Mouse (Mus musculus) liver, embryonic 11.5 days (tissue): ENCODE results near the gene Mdga1. TPM values are rescaled to one million over a fixed set of nuclear protein-coding genes. Genes with fewer than 3 reads are reported as not detected.

Experiments
- ATAC-seq: fragments of 200-750 bp; cut with Nextera tagmentation; replicated peaks from 2 replicates; pipeline ENCODE4 v1.8.0; 2017; ENCODE audit warnings: moderate number of reproducible peaks, mild to moderate bottlenecking, moderate TSS enrichment, moderate library complexity; ENCODE audit not compliant: low FRiP score
- DNase-seq: peaks from one replicate; pipeline ENCODE4 v3.0.0-alpha.2; 2017; ENCODE audit warnings: low spot score
- H3K27ac ChIP-seq: fragments of 300-500 bp; sonication (generic); 2 replicates; pipeline ENCODE4 v1.5.1; 2014; ENCODE audit warnings: mild to moderate bottlenecking, low read depth, low read length, control low read depth
- H3K27me3 ChIP-seq: fragments of 300-500 bp; sonication (generic); replicated peaks from 2 replicates; pipeline ENCODE4 v1.6.1; 2014; ENCODE audit warnings: low read length, mixed read lengths; ENCODE audit not compliant: control insufficient read depth, insufficient read depth
- H3K36me3 ChIP-seq: fragments of 300-500 bp; sonication (generic); 2 replicates; pipeline ENCODE4 v1.6.1; 2014; ENCODE audit warnings: mild to moderate bottlenecking, low read length, moderate library complexity, mixed read lengths; ENCODE audit not compliant: control insufficient read depth, insufficient read depth
- H3K4me1 ChIP-seq: fragments of 300-500 bp; sonication (generic); replicated peaks from 2 replicates; pipeline ENCODE4 v1.6.1; 2014; ENCODE audit warnings: low read length, mixed read lengths; ENCODE audit not compliant: control insufficient read depth, insufficient read depth
- H3K4me2 ChIP-seq: fragments of 300-500 bp; sonication (generic); 2 replicates; pipeline ENCODE4 v1.6.1; 2014; ENCODE audit warnings: mild to moderate bottlenecking, control low read depth, moderate library complexity
- H3K4me3 ChIP-seq: fragments of 300-500 bp; sonication (generic); 2 replicates; pipeline ENCODE4 v1.5.1; 2014; ENCODE audit warnings: low read depth, low read length, control low read depth
- H3K9ac ChIP-seq: fragments of 300-500 bp; sonication (generic); 2 replicates; pipeline ENCODE4 v1.6.1; 2014; ENCODE audit warnings: low read depth, low read length, control low read depth
- H3K9me3 ChIP-seq: fragments of 300-500 bp; sonication (generic); 2 replicates; pipeline ENCODE4 v1.6.1; 2016; ENCODE audit warnings: low read length, inconsistent platforms, mixed read lengths; ENCODE audit not compliant: control insufficient read depth
- WGBS: fragments of 180-500 bp; shearing (Covaris S2); extraction: QIAGEN DNeasy Blood & Tissue Kit; methylation state at CpG from one replicate; pipeline ENCODE4 v1.1.7; 2014; 5-methylcytosine and 5-hydroxymethylcytosine counted together
- polyA plus RNA-seq: library from polyadenylated mRNA; unstranded; fragments of >200 nt; fragmentation: Nextera tagmentation; extraction: Ambion mirVana; gene quantifications from 2 replicates; pipeline ENCODE4 v1.2.1, GENCODE M21; 2014

Gene Mdga1
- polyA plus RNA-seq, 1 experiment from 2014 or later = 1.7 TPM

DNA sequence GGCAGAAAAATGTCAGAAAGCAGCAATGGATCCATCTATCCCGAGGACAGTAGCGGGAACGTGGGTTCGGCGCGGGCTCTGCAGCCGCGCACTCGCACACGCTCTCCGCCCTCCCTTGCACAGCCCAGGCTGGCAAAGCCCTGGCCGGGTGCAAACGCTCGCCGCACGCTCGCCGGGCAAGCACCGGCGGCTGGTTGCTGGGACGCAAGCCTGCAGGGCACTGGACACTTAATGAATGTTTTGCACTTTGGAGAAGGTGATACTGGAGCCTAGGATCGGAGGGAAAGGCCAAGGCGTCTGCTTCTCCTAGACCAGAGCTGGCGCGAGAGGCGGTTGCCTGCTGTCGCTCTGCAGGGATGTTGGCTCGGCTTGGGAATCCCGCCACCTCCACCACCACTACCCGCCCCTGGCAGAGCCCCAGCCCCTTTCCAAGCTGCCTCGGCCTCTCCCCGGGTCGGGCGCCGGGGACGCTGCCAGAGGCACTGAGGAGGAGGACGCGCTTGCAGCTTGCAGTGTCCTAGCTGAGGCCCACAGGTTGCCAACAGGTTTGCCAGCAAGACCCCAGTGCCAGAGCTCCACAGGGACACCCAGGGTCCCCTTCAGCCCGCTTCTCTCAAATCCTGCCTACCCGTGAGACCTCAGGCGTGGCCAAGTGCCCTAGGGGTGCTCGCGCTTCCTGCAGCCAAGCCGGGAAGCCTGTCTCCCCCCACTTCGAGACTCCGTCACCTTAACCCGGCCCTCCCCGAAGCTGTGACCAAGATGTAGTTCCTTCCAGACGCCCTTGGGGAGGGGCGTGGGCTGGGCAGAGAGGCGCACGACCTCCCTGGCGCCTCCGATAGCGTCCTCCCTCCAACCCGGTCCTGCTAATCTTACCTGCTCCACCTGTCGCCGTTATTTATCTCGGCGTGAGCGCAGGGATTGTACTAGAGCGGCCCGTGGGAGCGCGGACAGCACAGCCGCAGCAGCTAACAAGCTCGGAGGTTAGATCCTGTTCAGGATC, 80.6 kb downstream of the Mdga1 start:
- ATAC-seq = peak; percentile 79

GRCm38 (mm10) chr17:29887881-29888826, 81.7 kb downstream of the Mdga1 start:
- Histone ChIP-seq H3K4me1 (peaks cover 34% of the 10 kb centered on the region), H3K4me2 (peak overlapping the region; percentile 100)

More for the DNA sequence above, 80.6 kb downstream of the Mdga1 start:
- peaks cover 76% of the 10 kb centered on the region for H3K27me3 ChIP-seq
- peak overlapping the region; percentile 70 for H3K4me3 ChIP-seq
- H3K4me1 ChIP-seq = peaks cover 34% of the 10 kb centered on the region
- DNase-seq = peak; percentile 77
- no peaks in the 10 kb centered on the region for H3K9me3 ChIP-seq
- no peak overlapping the region; the same call in 1 of the 2 replicates for H3K27ac ChIP-seq
- under 1% methylated on average over 67 of the region's 67 CpGs for WGBS
- peak overlapping the region; percentile 61 for H3K9ac ChIP-seq
- no peaks in the 10 kb centered on the region for H3K36me3 ChIP-seq
- peak overlapping the region; percentile 100 for H3K4me2 ChIP-seq

DNA sequence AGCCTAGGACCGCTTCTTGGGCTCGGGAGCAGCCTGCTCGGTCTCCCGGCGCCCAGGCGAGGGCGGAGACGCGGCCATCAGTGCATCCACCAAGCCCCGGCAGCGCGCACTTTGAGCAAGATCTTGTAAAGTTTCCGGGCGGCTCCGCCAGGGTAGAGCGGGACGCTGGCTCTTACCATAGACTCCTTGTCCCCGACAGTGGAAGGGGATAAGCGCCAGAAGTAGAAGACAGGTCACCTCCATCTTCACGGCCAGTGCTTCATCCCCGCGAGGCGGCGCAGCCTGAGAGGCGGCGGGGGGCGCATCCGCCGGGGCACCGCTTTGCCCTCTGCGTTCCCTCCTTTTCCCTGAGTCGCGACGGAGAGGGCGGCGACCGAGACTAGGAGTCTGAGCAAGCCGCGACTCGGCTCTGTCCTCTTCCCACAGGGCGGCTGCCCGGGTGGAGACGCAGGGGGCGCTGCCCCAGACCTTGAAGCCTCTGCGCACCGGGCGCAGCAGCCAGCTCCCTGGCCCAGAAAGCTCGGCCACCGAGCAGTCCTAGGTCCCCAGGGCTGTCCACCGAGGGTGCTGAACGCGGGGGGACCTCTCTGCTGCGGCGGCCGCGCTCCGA, 82.5 kb downstream of the Mdga1 start:
- Histone ChIP-seq H3K9me3 (no peaks in the 10 kb centered on the region), H3K9ac (peak overlapping the region; percentile 67), H3K36me3 (no peaks in the 10 kb centered on the region), H3K4me2 (peak overlapping the region; percentile 100), H3K4me1 (peaks cover 34% of the 10 kb centered on the region), H3K4me3 (peak overlapping the region; percentile 70), H3K27me3 (peaks cover 86% of the 10 kb centered on the region), H3K27ac (no peak overlapping the region; the same call in 1 of the 2 replicates)
- WGBS = under 1% methylated on average over 52 of the region's 57 CpGs
- DNase-seq (no peak), ATAC-seq (peak; percentile 54)

More at GRCm38 (mm10) chr17:29887881-29888826, 81.7 kb downstream of the Mdga1 start:
- Histone ChIP-seq H3K36me3 (no peaks in the 10 kb centered on the region), H3K9ac (peak overlapping the region; percentile 67), H3K27ac (peak overlapping the region; percentile 48), H3K27me3 (peaks cover 86% of the 10 kb centered on the region), H3K9me3 (no peaks in the 10 kb centered on the region), H3K4me3 (peak overlapping the region; percentile 70)
- DNase-seq (peak; percentile 77), ATAC-seq (0 out of 2 replicates have a peak, but pooled peaks have one; percentile 16)
- under 1% methylated on average over 80 of the region's 93 CpGs for WGBS

GRCm38 (mm10) chr17:29886655-29887251, 83.1 kb downstream of the Mdga1 start:
- WGBS = under 1% methylated on average over 39 of the region's 39 CpGs

GRCm38 (mm10) chr17:29886061-29886460, 83.8 kb downstream of the Mdga1 start:
- Histone ChIP-seq H3K4me2 (peak overlapping the region; percentile 100), H3K27me3 (peaks cover 77% of the 10 kb centered on the region), H3K27ac (no peak overlapping the region), H3K9me3 (no peaks in the 10 kb centered on the region), H3K36me3 (no peaks in the 10 kb centered on the region), H3K9ac (no peak overlapping the region), H3K4me1 (peaks cover 34% of the 10 kb centered on the region), H3K4me3 (peak overlapping the region; percentile 70)
- DNase-seq = no peak
- 18% methylated on average over 4 of the region's 4 CpGs for WGBS
- ATAC-seq = no peak

More at GRCm38 (mm10) chr17:29886655-29887251, 83.1 kb downstream of the Mdga1 start:
- Histone ChIP-seq H3K27ac (no peak overlapping the region), H3K4me3 (peak overlapping the region; percentile 70), H3K4me1 (peaks cover 34% of the 10 kb centered on the region), H3K36me3 (no peaks in the 10 kb centered on the region), H3K9ac (peak overlapping the region; percentile 67), H3K4me2 (peak overlapping the region; percentile 100), H3K27me3 (peaks cover 82% of the 10 kb centered on the region), H3K9me3 (no peaks in the 10 kb centered on the region)
- DNase-seq = peak; percentile 58
- ATAC-seq = no peak

GRCm38 (mm10) chr17:29884596-29884995, 85.3 kb downstream of the Mdga1 start:
- H3K4me2 ChIP-seq = no peak overlapping the region
- peaks cover 63% of the 10 kb centered on the region for H3K27me3 ChIP-seq
- ATAC-seq (no peak), DNase-seq (no peak)
- peaks cover 30% of the 10 kb centered on the region for H3K4me1 ChIP-seq
- no peak overlapping the region for H3K4me3 ChIP-seq
- H3K9me3 ChIP-seq = no peaks in the 10 kb centered on the region
- H3K27ac ChIP-seq = no peak overlapping the region
- no peak overlapping the region for H3K9ac ChIP-seq
- H3K36me3 ChIP-seq = no peaks in the 10 kb centered on the region; the same call in 1 of the 2 replicates
- WGBS = 46% methylated on average over 6 of the region's 6 CpGs

- Histone ChIP-seq H3K4me3 (no peak overlapping the region), H3K27ac (no peak overlapping the region), H3K36me3 (no peaks in the 10 kb centered on the region; the same call in 1 of the 2 replicates), H3K4me1 (peaks cover 23% of the 10 kb centered on the region), H3K27me3 (peaks cover 53% of the 10 kb centered on the region), H3K9me3 (no peaks in the 10 kb centered on the region; the same call in 1 of the 2 replicates), H3K4me2 (no peak overlapping the region), H3K9ac (no peak overlapping the region)
- DNase-seq (no peak), ATAC-seq (no peak)
- WGBS = 54% methylated on average over 9 of the region's 9 CpGs
Measured at GRCm38 (mm10) chr17:29883351-29883750, 86.5 kb downstream of the Mdga1 start.
